14 mouse cellular contexts compared by ENCODE assay signal in genomic region chr7:74323194-74323593, GRCm38 (mm10).
A peak's percentile ranks its signal among the peaks of the same experiment; 100 is the strongest.
DNase-seq lines count a peak whose midpoint lies in the region; ATAC-seq and TF ChIP-seq lines count a peak whose summit lies in the region.
"Had no signal": no experiment of that assay in that cellular context is flagged by ENCODE, and none has a peak within 500 bp of the region (broad histone marks: within the 10 kb centered on the region; RNA-seq: fewer than 3 reads in every experiment).

No protein-coding gene starts in this region.

- DNase-seq in midbrain, embryonic 11.5 days (ENCODE audit: low spot score, missing footprints), result peak; percentile 62
- no peak for DNase-seq in midbrain, embryonic 10.5 days (ENCODE audit: low spot score)
- DNase-seq in cerebellum, adult 2 months, result no peak
- no peak for DNase-seq in retina, embryonic 14.5 days (ENCODE audit: low spot score)
- DNase-seq: cerebellum, adult 9-10 months; liver, postnatal 0 days; thymus, postnatal 36 days had no signal

- no peak for TF ChIP-seq POLR2A in cerebellum, adult 2 months (IDR thresholded peaks at IDR 0.05; ENCODE audit: borderline replicate concordance, insufficient read depth, low read length)

- peak overlapping the region; percentile 53; the same call in 1 of the 2 replicates for H3K27ac ChIP-seq in forebrain, embryonic 12.5 days
- no peak overlapping the region for H3K27ac ChIP-seq in forebrain, embryonic 16.5 days (ENCODE audit: low read length)
- H3K27ac ChIP-seq in midbrain, embryonic 11.5 days (ENCODE audit: low read depth, low read length), result no peak overlapping the region
- H3K27ac ChIP-seq in midbrain, embryonic 10.5 days (replicated peaks), result no peak overlapping the region
- H3K27ac ChIP-seq in hindbrain, embryonic 13.5 days, result 0 out of 2 replicates have a peak overlapping the region, but pooled peaks have one; percentile 72
- peak overlapping the region; percentile 61 for H3K27ac ChIP-seq in midbrain, embryonic 16.5 days (ENCODE audit: low read length)
- no peak overlapping the region for H3K27ac ChIP-seq in cerebellum, adult 2 months (ENCODE audit: insufficient read depth, low read length)
- H3K27ac ChIP-seq: left cerebral cortex, adult 2 months; limb, embryonic 15.5 days had no signal

- H3K4me3 ChIP-seq in forebrain, embryonic 12.5 days (replicated peaks), result no peak overlapping the region
- no peak overlapping the region for H3K4me3 ChIP-seq in forebrain, embryonic 16.5 days (replicated peaks; ENCODE audit: low read length)
- no peak overlapping the region for H3K4me3 ChIP-seq in midbrain, embryonic 11.5 days (ENCODE audit: low read depth, low read length)
- no peak overlapping the region for H3K4me3 ChIP-seq in midbrain, embryonic 10.5 days
- no peak overlapping the region for H3K4me3 ChIP-seq in hindbrain, embryonic 13.5 days
- H3K4me3 ChIP-seq in midbrain, embryonic 16.5 days (ENCODE audit: low read depth, low read length), result no peak overlapping the region
- no peak overlapping the region for H3K4me3 ChIP-seq in cerebellum, adult 2 months (replicated peaks; ENCODE audit: insufficient read depth, low read depth, low read length)
- H3K4me3 ChIP-seq: heart, embryonic 12.5 days; left cerebral cortex, adult 2 months; limb, embryonic 15.5 days had no signal

- H3K4me2 ChIP-seq in forebrain, embryonic 12.5 days, result no peak overlapping the region
- no peak overlapping the region for H3K4me2 ChIP-seq in forebrain, embryonic 16.5 days (ENCODE audit: low read length)
- no peak overlapping the region for H3K4me2 ChIP-seq in midbrain, embryonic 11.5 days
- H3K4me2 ChIP-seq in hindbrain, embryonic 13.5 days, result no peak overlapping the region
- H3K4me2 ChIP-seq in midbrain, embryonic 16.5 days (ENCODE audit: low read length), result no peak overlapping the region
- H3K4me2 ChIP-seq: heart, embryonic 12.5 days; limb, embryonic 15.5 days had no signal

- peaks cover 35% of the 10 kb centered on the region for H3K4me1 ChIP-seq in forebrain, embryonic 12.5 days
- H3K4me1 ChIP-seq in forebrain, embryonic 16.5 days (replicated peaks; ENCODE audit: control insufficient read depth, insufficient read depth, low read length), result peaks cover 37% of the 10 kb centered on the region
- no peaks in the 10 kb centered on the region for H3K4me1 ChIP-seq in midbrain, embryonic 11.5 days (ENCODE audit: control insufficient read depth, insufficient read depth, low read length)
- H3K4me1 ChIP-seq in midbrain, embryonic 10.5 days, result peaks cover 14% of the 10 kb centered on the region
- peaks cover 41% of the 10 kb centered on the region for H3K4me1 ChIP-seq in hindbrain, embryonic 13.5 days (replicated peaks)
- peaks cover 28% of the 10 kb centered on the region for H3K4me1 ChIP-seq in midbrain, embryonic 16.5 days (ENCODE audit: control insufficient read depth, insufficient read depth, low read length)
- peaks cover 12% of the 10 kb centered on the region; the same call in 1 of the 2 replicates for H3K4me1 ChIP-seq in cerebellum, adult 2 months (ENCODE audit: control insufficient read depth, insufficient read depth, low read length)
- H3K4me1 ChIP-seq: limb, embryonic 15.5 days had no signal

- TF ChIP-seq CTCF in cerebellum, adult 2 months (IDR thresholded peaks at IDR 0.05; ENCODE audit: borderline replicate concordance, insufficient read depth, low read depth, low read length), result no peak

- ATAC-seq in forebrain, embryonic 12.5 days (ENCODE audit: low FRiP score), result no peak
- ATAC-seq in forebrain, embryonic 16.5 days, result no peak
- ATAC-seq in midbrain, embryonic 11.5 days (ENCODE audit: low FRiP score), result no peak
- peak; percentile 37; the same call in 1 of the 2 replicates for ATAC-seq in hindbrain, embryonic 13.5 days (ENCODE audit: low FRiP score)
- ATAC-seq in midbrain, embryonic 16.5 days, result peak; percentile 62
- ATAC-seq: liver, postnatal 0 days had no signal

- no peaks in the 10 kb centered on the region for H3K9me3 ChIP-seq in forebrain, embryonic 12.5 days
- H3K9me3 ChIP-seq in forebrain, embryonic 16.5 days (ENCODE audit: control insufficient read depth, low read length), result no peaks in the 10 kb centered on the region
- H3K9me3 ChIP-seq in midbrain, embryonic 11.5 days (ENCODE audit: control insufficient read depth, low read length), result no peaks in the 10 kb centered on the region
- H3K9me3 ChIP-seq in midbrain, embryonic 10.5 days (replicated peaks), result no peaks in the 10 kb centered on the region
- H3K9me3 ChIP-seq in hindbrain, embryonic 13.5 days, result no peaks in the 10 kb centered on the region
- H3K9me3 ChIP-seq in midbrain, embryonic 16.5 days (replicated peaks; ENCODE audit: control insufficient read depth, low read length, poor library complexity, severe bottlenecking), result no peaks in the 10 kb centered on the region
- H3K9me3 ChIP-seq: heart, embryonic 12.5 days; limb, embryonic 15.5 days had no signal

- no peak overlapping the region for H3K9ac ChIP-seq in forebrain, embryonic 12.5 days
- H3K9ac ChIP-seq in forebrain, embryonic 16.5 days (replicated peaks; ENCODE audit: low read depth, low read length), result no peak overlapping the region
- no peak overlapping the region for H3K9ac ChIP-seq in midbrain, embryonic 11.5 days (ENCODE audit: low read length)
- no peak overlapping the region for H3K9ac ChIP-seq in hindbrain, embryonic 13.5 days
- H3K9ac ChIP-seq in midbrain, embryonic 16.5 days (ENCODE audit: low read depth, low read length), result no peak overlapping the region
- H3K9ac ChIP-seq: heart, embryonic 12.5 days; limb, embryonic 15.5 days; liver, postnatal 0 days had no signal

- no peaks in the 10 kb centered on the region for H3K27me3 ChIP-seq in forebrain, embryonic 12.5 days
- H3K27me3 ChIP-seq in forebrain, embryonic 16.5 days (replicated peaks; ENCODE audit: control insufficient read depth, insufficient read depth, low read length), result no peaks in the 10 kb centered on the region
- no peaks in the 10 kb centered on the region for H3K27me3 ChIP-seq in midbrain, embryonic 11.5 days (ENCODE audit: control insufficient read depth, insufficient read depth, low read length)
- H3K27me3 ChIP-seq in midbrain, embryonic 10.5 days (ENCODE audit: low read depth, poor library complexity, severe bottlenecking), result no peaks in the 10 kb centered on the region
- H3K27me3 ChIP-seq in hindbrain, embryonic 13.5 days, result peaks cover 11% of the 10 kb centered on the region; the same call in 1 of the 2 replicates
- H3K27me3 ChIP-seq in midbrain, embryonic 16.5 days (ENCODE audit: control insufficient read depth, insufficient read depth, low read depth, low read length), result no peaks in the 10 kb centered on the region
- no peaks in the 10 kb centered on the region for H3K27me3 ChIP-seq in cerebellum, adult 2 months (ENCODE audit: control insufficient read depth, insufficient read depth, low read length)
- H3K27me3 ChIP-seq: heart, embryonic 12.5 days; limb, embryonic 15.5 days had no signal

- H3K36me3 ChIP-seq in forebrain, embryonic 12.5 days (replicated peaks), result no peaks in the 10 kb centered on the region
- H3K36me3 ChIP-seq in forebrain, embryonic 16.5 days (ENCODE audit: control insufficient read depth, insufficient read depth), result no peaks in the 10 kb centered on the region
- H3K36me3 ChIP-seq in midbrain, embryonic 11.5 days (ENCODE audit: control insufficient read depth, insufficient read depth, low read length), result no peaks in the 10 kb centered on the region
- H3K36me3 ChIP-seq in midbrain, embryonic 10.5 days, result no peaks in the 10 kb centered on the region
- no peaks in the 10 kb centered on the region; the same call in 1 of the 2 replicates for H3K36me3 ChIP-seq in hindbrain, embryonic 13.5 days
- H3K36me3 ChIP-seq in midbrain, embryonic 16.5 days (ENCODE audit: control insufficient read depth, insufficient read depth, low read length), result peaks cover 2% of the 10 kb centered on the region; the same call in 1 of the 2 replicates

Comparison
In these comparisons a context has a peak if more than half of its experiments do, and no peak if none do; other contexts are left out.
1. ATAC-seq: peak in hindbrain, embryonic 13.5 days (single experiment) and midbrain, embryonic 16.5 days (single experiment); none in forebrain, embryonic 12.5 days (single experiment), forebrain, embryonic 16.5 days (single experiment) and midbrain, embryonic 11.5 days (single experiment).
2. H3K27ac ChIP-seq: peak in forebrain, embryonic 12.5 days (single experiment), hindbrain, embryonic 13.5 days (single experiment) and midbrain, embryonic 16.5 days (single experiment); none in forebrain, embryonic 16.5 days (single experiment), midbrain, embryonic 11.5 days (single experiment), midbrain, embryonic 10.5 days (single experiment) and cerebellum, adult 2 months (single experiment).